Mouse (Mus musculus) liver, embryonic 12.5 days (tissue): ENCODE data around the gene Susd3. TPM values are rescaled to one million over a fixed set of nuclear protein-coding genes. Genes with fewer than 3 reads are reported as not detected.

Experiments used
- ATAC-seq: fragments of 200-750 bp; cut with Nextera tagmentation; 2 replicates; pipeline ENCODE4 v1.8.0; 2017; ENCODE audit warnings: moderate number of reproducible peaks, mild to moderate bottlenecking, moderate library complexity
- H3K27ac ChIP-seq: fragments of 300-500 bp; sonication (generic); 2 replicates; pipeline ENCODE4 v1.5.1; 2016; ENCODE audit warnings: mild to moderate bottlenecking
- H3K27me3 ChIP-seq: fragments of 300-500 bp; sonication (generic); replicated peaks from 2 replicates; pipeline ENCODE4 v1.6.1; 2016; ENCODE audit warnings: mild to moderate bottlenecking, moderate library complexity
- H3K36me3 ChIP-seq: fragments of 300-500 bp; sonication (generic); 2 replicates; pipeline ENCODE4 v1.6.1; 2016; ENCODE audit warnings: mild to moderate bottlenecking, moderate library complexity
- H3K4me1 ChIP-seq: fragments of 300-500 bp; sonication (generic); 2 replicates; pipeline ENCODE4 v1.6.1; 2016
- H3K4me2 ChIP-seq: fragments of 300-500 bp; sonication (generic); 2 replicates; pipeline ENCODE4 v1.6.1; 2016; ENCODE audit warnings: mild to moderate bottlenecking, moderate library complexity
- H3K4me3 ChIP-seq: fragments of 300-500 bp; sonication (generic); 2 replicates; pipeline ENCODE4 v1.5.1; 2016; ENCODE audit warnings: mild to moderate bottlenecking, moderate library complexity
- H3K9ac ChIP-seq: fragments of 300-500 bp; sonication (generic); 2 replicates; pipeline ENCODE4 v1.6.1; 2016; ENCODE audit warnings: mild to moderate bottlenecking, moderate library complexity
- H3K9me3 ChIP-seq: fragments of 300-500 bp; sonication (generic); replicated peaks from 2 replicates; pipeline ENCODE4 v1.6.1; 2016; ENCODE audit warnings: mild to moderate bottlenecking, moderate library complexity
- WGBS: fragments of 180-500 bp; shearing (Covaris S2); methylation state at CpG from one replicate; pipeline ENCODE4 v1.1.7; 2016; ENCODE audit not compliant: insufficient replicate concordance; 5-methylcytosine and 5-hydroxymethylcytosine counted together
- polyA plus RNA-seq: library from polyadenylated mRNA; unstranded; fragments of >200 nt; fragmentation: Nextera tagmentation; extraction: Ambion mirVana; gene quantifications from 2 replicates; pipeline ENCODE4 v1.2.1, GENCODE M21; 2016

The Susd3 gene
- polyA plus RNA-seq, 1 experiment from 2014 or later: 2.4 TPM

DNA sequence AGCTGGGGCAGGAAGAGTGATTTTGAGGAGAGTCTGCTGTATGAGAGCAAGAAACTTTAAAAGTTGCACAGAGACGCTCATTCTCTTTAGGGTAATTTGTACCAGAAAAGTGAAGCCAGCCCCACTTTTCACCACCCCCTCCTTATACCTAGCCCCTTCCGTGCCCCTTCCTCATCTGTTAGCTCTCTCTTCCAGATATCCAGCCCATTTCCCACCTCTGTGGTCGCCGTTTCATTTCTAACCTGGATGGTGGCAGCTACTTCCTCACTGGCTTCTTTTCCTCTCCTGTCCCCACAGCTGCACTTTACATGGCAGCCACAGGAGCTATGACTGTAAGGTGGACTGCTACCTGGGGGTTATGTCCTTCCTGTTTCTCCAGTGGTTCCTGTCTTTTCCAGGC, 29.1 kb downstream of the Susd3 start:
- Histone ChIP-seq H3K9me3 (no peaks in the 10 kb centered on the region), H3K27ac (no peak overlapping the region), H3K4me1 (peaks cover 28% of the 10 kb centered on the region), H3K4me2 (no peak overlapping the region), H3K4me3 (no peak overlapping the region), H3K27me3 (peaks cover 22% of the 10 kb centered on the region), H3K36me3 (no peaks in the 10 kb centered on the region), H3K9ac (no peak overlapping the region)
- no peak for ATAC-seq
- 63% methylated on average over 4 of the region's 4 CpGs for WGBS

DNA sequence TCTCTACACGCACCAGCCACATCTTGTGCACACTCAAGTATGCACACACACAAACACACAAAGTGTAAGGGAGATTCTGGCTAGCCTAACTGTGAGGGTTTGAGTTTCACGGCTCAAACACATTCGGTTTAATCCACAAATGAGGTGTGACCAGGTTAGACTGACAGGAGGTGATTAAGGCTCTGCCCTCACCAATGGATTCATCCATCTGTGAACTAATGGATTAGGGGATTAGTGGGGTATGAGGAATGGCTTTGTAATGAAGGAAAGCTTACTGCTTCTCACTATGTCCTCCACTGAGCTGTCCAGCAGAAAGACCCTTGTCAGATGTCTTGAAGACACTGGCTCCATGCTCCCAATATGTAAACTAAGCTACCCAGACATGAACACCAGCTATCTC, 29.9 kb downstream of the Susd3 start:
- Histone ChIP-seq H3K4me1 (peaks cover 34% of the 10 kb centered on the region), H3K9me3 (no peaks in the 10 kb centered on the region), H3K4me2 (no peak overlapping the region), H3K36me3 (no peaks in the 10 kb centered on the region), H3K9ac (no peak overlapping the region), H3K4me3 (no peak overlapping the region), H3K27ac (no peak overlapping the region), H3K27me3 (peaks cover 24% of the 10 kb centered on the region)
- WGBS: 71% methylated on average over 3 of the region's 3 CpGs
- ATAC-seq: no peak

- Histone ChIP-seq H3K27ac (no peak overlapping the region), H3K9ac (no peak overlapping the region), H3K27me3 (peaks cover 21% of the 10 kb centered on the region), H3K36me3 (no peaks in the 10 kb centered on the region), H3K4me1 (peaks cover 37% of the 10 kb centered on the region), H3K4me2 (peak overlapping the region; percentile 99), H3K4me3 (peak overlapping the region; percentile 70), H3K9me3 (no peaks in the 10 kb centered on the region)
- WGBS: 65% methylated on average over 9 of the region's 9 CpGs
- ATAC-seq: no peak
Observed at GRCm38 (mm10) chr13:49216808-49217561, 31.5 kb downstream of the Susd3 start.

DNA sequence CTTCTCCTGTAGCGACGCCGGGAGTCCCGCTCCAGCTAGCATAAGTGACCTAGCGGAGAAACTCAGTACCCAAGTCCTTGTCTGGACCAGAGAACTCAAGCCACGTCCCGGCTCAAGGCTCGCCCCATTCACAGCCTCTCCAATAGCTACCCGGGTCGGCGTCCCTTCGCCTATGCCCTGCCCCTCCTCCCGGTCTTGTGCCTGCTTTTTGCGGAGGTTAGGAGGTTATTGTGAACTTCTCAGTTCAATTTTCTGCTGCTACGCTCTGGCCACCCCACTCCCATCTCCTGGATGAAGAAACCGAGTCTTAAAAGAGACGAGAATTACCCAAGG, 32.3 kb downstream of the Susd3 start:
- Histone ChIP-seq H3K4me1 (peaks cover 37% of the 10 kb centered on the region), H3K27ac (peak overlapping the region; percentile 65), H3K4me3 (peak overlapping the region; percentile 70), H3K27me3 (peaks cover 19% of the 10 kb centered on the region), H3K4me2 (peak overlapping the region; percentile 99), H3K36me3 (no peaks in the 10 kb centered on the region), H3K9ac (peak overlapping the region; percentile 77), H3K9me3 (no peaks in the 10 kb centered on the region)
- WGBS: 2% methylated on average over 17 of the region's 17 CpGs
- peak; percentile 65 for ATAC-seq

- Histone ChIP-seq H3K36me3 (no peaks in the 10 kb centered on the region), H3K4me2 (peak within 1 kb of the TSS; percentile 99), H3K9ac (peak within 1 kb of the TSS; percentile 77), H3K27me3 (peaks cover 19% of the 10 kb centered on the region), H3K4me1 (peaks cover 40% of the 10 kb centered on the region), H3K4me3 (peak within 1 kb of the TSS; percentile 70), H3K9me3 (no peaks in the 10 kb centered on the region), H3K27ac (peak within 1 kb of the TSS; percentile 65)
- peak; percentile 89 for ATAC-seq
- WGBS: 3% methylated on average over 60 of the region's 78 CpGs
Observed at GRCm38 (mm10) chr13:49215504-49216219, 32.8 kb downstream of the Susd3 start, which contains the start of gene Card19. Gene Card19 (minus strand): TSS chr13:49216037.

GRCm38 (mm10) chr13:49215128-49215503, 33.4 kb downstream of the Susd3 start:
- Histone ChIP-seq H3K36me3 (no peaks in the 10 kb centered on the region), H3K4me3 (peak overlapping the region; percentile 70), H3K9ac (peak overlapping the region; percentile 77), H3K4me1 (peaks cover 43% of the 10 kb centered on the region), H3K27ac (no peak overlapping the region), H3K4me2 (peak overlapping the region; percentile 99), H3K27me3 (peaks cover 19% of the 10 kb centered on the region), H3K9me3 (no peaks in the 10 kb centered on the region)
- no peak for ATAC-seq
- 10% methylated on average over 5 of the region's 5 CpGs for WGBS

GRCm38 (mm10) chr13:49214454-49214853, 34.1 kb downstream of the Susd3 start:
- no peak for ATAC-seq
- Histone ChIP-seq H3K36me3 (no peaks in the 10 kb centered on the region), H3K27me3 (peaks cover 19% of the 10 kb centered on the region), H3K9ac (no peak overlapping the region), H3K4me1 (peaks cover 44% of the 10 kb centered on the region), H3K9me3 (no peaks in the 10 kb centered on the region), H3K27ac (no peak overlapping the region), H3K4me2 (peak overlapping the region; percentile 99; the same call in 1 of the 2 replicates), H3K4me3 (no peak overlapping the region)
- 76% methylated on average over 3 of the region's 3 CpGs for WGBS

- WGBS: 42% methylated on average over 4 of the region's 4 CpGs
- Histone ChIP-seq H3K27me3 (peaks cover 19% of the 10 kb centered on the region), H3K4me1 (peaks cover 48% of the 10 kb centered on the region), H3K9me3 (no peaks in the 10 kb centered on the region), H3K4me2 (no peak overlapping the region), H3K4me3 (no peak overlapping the region), H3K9ac (no peak overlapping the region), H3K36me3 (no peaks in the 10 kb centered on the region), H3K27ac (no peak overlapping the region)
- ATAC-seq: no peak
Observed at GRCm38 (mm10) chr13:49213531-49213932, 35.0 kb downstream of the Susd3 start.

GRCm38 (mm10) chr13:49212711-49213500, 35.6 kb downstream of the Susd3 start:
- no peak overlapping the region for H3K4me2 ChIP-seq
- H3K36me3 ChIP-seq: no peaks in the 10 kb centered on the region
- no peak overlapping the region for H3K4me3 ChIP-seq
- no peaks in the 10 kb centered on the region for H3K9me3 ChIP-seq
- H3K27ac ChIP-seq: no peak overlapping the region
- peaks cover 19% of the 10 kb centered on the region for H3K27me3 ChIP-seq
- 70% methylated on average over 4 of the region's 4 CpGs for WGBS
- no peak overlapping the region for H3K9ac ChIP-seq
- no peak for ATAC-seq
- H3K4me1 ChIP-seq: peaks cover 48% of the 10 kb centered on the region

DNA sequence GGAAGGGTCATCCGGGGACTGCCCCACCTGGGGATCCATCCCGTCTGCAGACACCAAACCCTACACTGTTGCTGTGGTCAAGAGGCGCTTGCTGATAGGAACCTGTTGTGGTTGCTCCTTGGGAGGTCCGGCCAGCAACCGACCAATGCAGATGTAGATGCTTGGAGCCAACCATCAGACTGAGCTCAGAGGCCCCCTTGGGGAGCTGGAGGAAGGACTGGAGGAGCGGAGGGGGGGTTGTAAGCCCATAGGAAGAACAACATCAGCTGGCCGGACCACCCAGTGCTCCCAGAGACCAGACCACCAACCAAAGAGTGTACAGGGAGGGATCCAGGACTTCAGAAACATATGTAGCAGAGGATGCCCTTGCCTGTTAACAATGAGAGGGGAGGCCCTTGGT, 39.2 kb downstream of the Susd3 start:
- Histone ChIP-seq H3K9me3 (no peaks in the 10 kb centered on the region), H3K4me2 (no peak overlapping the region), H3K9ac (no peak overlapping the region), H3K36me3 (no peaks in the 10 kb centered on the region), H3K27ac (no peak overlapping the region), H3K4me3 (no peak overlapping the region), H3K4me1 (peaks cover 20% of the 10 kb centered on the region; the same call in 1 of the 2 replicates), H3K27me3 (peaks cover 1% of the 10 kb centered on the region; the same call in 1 of the 2 replicates)
- no peak for ATAC-seq
- 22% methylated on average over 7 of the region's 7 CpGs for WGBS

DNA sequence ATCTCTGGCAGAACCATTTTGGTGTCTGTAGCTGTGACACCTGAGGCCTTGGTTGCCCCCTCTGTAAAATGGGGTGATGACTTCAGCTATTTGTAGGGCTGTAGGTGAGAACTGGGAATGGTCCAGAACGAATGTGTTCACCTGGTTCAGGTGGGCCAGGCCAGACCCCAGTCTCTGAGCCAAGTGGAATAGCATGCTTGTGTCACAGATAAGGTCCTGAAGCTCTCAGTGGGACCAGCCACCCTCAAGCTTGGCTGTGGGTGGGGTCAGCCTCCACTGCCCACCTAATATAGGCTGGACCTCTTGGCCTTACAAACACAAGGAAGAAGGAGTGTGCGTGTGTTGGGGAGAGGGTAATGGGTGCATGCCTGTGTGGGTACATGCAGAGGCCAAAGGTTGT, 42.2 kb downstream of the Susd3 start:
- no peak overlapping the region for H3K4me2 ChIP-seq
- ATAC-seq: no peak
- no peak overlapping the region for H3K9ac ChIP-seq
- H3K27me3 ChIP-seq: no peaks in the 10 kb centered on the region
- H3K4me1 ChIP-seq: peaks cover 11% of the 10 kb centered on the region; the same call in 1 of the 2 replicates
- H3K9me3 ChIP-seq: no peaks in the 10 kb centered on the region
- H3K36me3 ChIP-seq: no peaks in the 10 kb centered on the region
- H3K27ac ChIP-seq: no peak overlapping the region
- H3K4me3 ChIP-seq: no peak overlapping the region
- WGBS: 85% methylated on average over 2 of the region's 2 CpGs
